Mouse (Mus musculus): ENCODE results near the gene Wdr24. TPM values are rescaled to one million over a fixed set of nuclear protein-coding genes. Genes with fewer than 3 reads are reported as not detected.

The Wdr24 gene
- polyA plus RNA-seq, 1 experiment, result 33.6 TPM

- peaks cover 3% of the 10 kb centered on the region; the same call in 1 of the 2 replicates for H3K4me1 ChIP-seq (ENCODE audit: control insufficient read depth, insufficient read depth, insufficient read length)
- H3K36me3 ChIP-seq (ENCODE audit: control insufficient read depth, insufficient read depth, low read length), result no peaks in the 10 kb centered on the region
- no peaks in the 10 kb centered on the region for H3K27me3 ChIP-seq (ENCODE audit: control insufficient read depth, insufficient read depth, low read length)
- no peak for DNase-seq (ENCODE audit: low read depth in 1 of 2, low spot score in 2 of 2)
- peak overlapping the region; percentile 66 for H3K27ac ChIP-seq (ENCODE audit: insufficient read depth, low read length)
- TF ChIP-seq CTCF (IDR thresholded peaks at IDR 0.05; ENCODE audit: extremely low read depth, insufficient read depth, insufficient read length, insufficient replicate concordance) (no peak), POLR2A (IDR thresholded peaks at IDR 0.05; ENCODE audit: low read depth, low read length) (no peak)
- peak overlapping the region; percentile 67 for H3K4me3 ChIP-seq (ENCODE audit: extremely low read depth, insufficient read depth, insufficient read length)
- 17% methylated on average over 6 of the region's 6 CpGs for WGBS
These were observed 38.5 kb downstream of the Wdr24 start for GRCm38 (mm10) chr17:25861704-25862612.

GRCm38 (mm10) chr17:25863681-25864080 lies 40.3 kb downstream of the Wdr24 start:
- no peak for TF ChIP-seq CTCF (IDR thresholded peaks at IDR 0.05; ENCODE audit: extremely low read depth, insufficient read depth, insufficient read length, insufficient replicate concordance)
- TF ChIP-seq POLR2A (IDR thresholded peaks at IDR 0.05; ENCODE audit: low read depth, low read length), result no peak
- DNase-seq (ENCODE audit: low read depth in 1 of 2, low spot score in 2 of 2), result no peak
- Histone ChIP-seq H3K4me1 (ENCODE audit: control insufficient read depth, insufficient read depth, insufficient read length) (peaks cover 3% of the 10 kb centered on the region; the same call in 1 of the 2 replicates), H3K36me3 (ENCODE audit: control insufficient read depth, insufficient read depth, low read length) (no peaks in the 10 kb centered on the region), H3K27me3 (ENCODE audit: control insufficient read depth, insufficient read depth, low read length) (no peaks in the 10 kb centered on the region), H3K4me3 (ENCODE audit: extremely low read depth, insufficient read depth, insufficient read length) (no peak overlapping the region), H3K27ac (ENCODE audit: insufficient read depth, low read length) (no peak overlapping the region)
- 96% methylated on average over 6 of the region's 6 CpGs for whole genome bisulfite sequencing

GRCm38 (mm10) chr17:25864311-25864710 lies 40.9 kb downstream of the Wdr24 start:
- no peak for DNase-seq (ENCODE audit: low read depth in 1 of 2, low spot score in 2 of 2)
- H3K27ac ChIP-seq (ENCODE audit: insufficient read depth, low read length), result no peak overlapping the region
- WGBS, result 97% methylated on average over 14 of the region's 14 CpGs
- H3K27me3 ChIP-seq (ENCODE audit: control insufficient read depth, insufficient read depth, low read length), result no peaks in the 10 kb centered on the region
- TF ChIP-seq POLR2A (IDR thresholded peaks at IDR 0.05; ENCODE audit: low read depth, low read length), result no peak
- TF ChIP-seq CTCF (IDR thresholded peaks at IDR 0.05; ENCODE audit: extremely low read depth, insufficient read depth, insufficient read length, insufficient replicate concordance), result no peak
- H3K4me1 ChIP-seq (ENCODE audit: control insufficient read depth, insufficient read depth, insufficient read length), result peaks cover 3% of the 10 kb centered on the region; the same call in 1 of the 2 replicates
- H3K4me3 ChIP-seq (ENCODE audit: extremely low read depth, insufficient read depth, insufficient read length), result no peak overlapping the region
- H3K36me3 ChIP-seq (ENCODE audit: control insufficient read depth, insufficient read depth, low read length), result no peaks in the 10 kb centered on the region

- 94% methylated on average over 11 of the region's 11 CpGs for WGBS
- no peak for TF ChIP-seq CTCF (IDR thresholded peaks at IDR 0.05; ENCODE audit: extremely low read depth, insufficient read depth, insufficient read length, insufficient replicate concordance)
- no peak for TF ChIP-seq POLR2A (IDR thresholded peaks at IDR 0.05; ENCODE audit: low read depth, low read length)
- H3K27ac ChIP-seq (ENCODE audit: insufficient read depth, low read length), result no peak overlapping the region
- DNase-seq (ENCODE audit: low read depth in 1 of 2, low spot score in 2 of 2), result no peak
- H3K27me3 ChIP-seq (ENCODE audit: control insufficient read depth, insufficient read depth, low read length), result no peaks in the 10 kb centered on the region
- peaks cover 3% of the 10 kb centered on the region; the same call in 1 of the 2 replicates for H3K4me1 ChIP-seq (ENCODE audit: control insufficient read depth, insufficient read depth, insufficient read length)
- H3K4me3 ChIP-seq (ENCODE audit: extremely low read depth, insufficient read depth, insufficient read length), result no peak overlapping the region
- H3K36me3 ChIP-seq (ENCODE audit: control insufficient read depth, insufficient read depth, low read length), result no peaks in the 10 kb centered on the region
These were observed 41.9 kb downstream of the Wdr24 start for GRCm38 (mm10) chr17:25865288-25865687.

GRCm38 (mm10) chr17:25866172-25866571 lies 42.7 kb downstream of the Wdr24 start:
- WGBS, result 91% methylated on average over 3 of the region's 3 CpGs
- DNase-seq (ENCODE audit: low read depth in 1 of 2, low spot score in 2 of 2), result no peak
- Histone ChIP-seq H3K4me3 (ENCODE audit: extremely low read depth, insufficient read depth, insufficient read length) (no peak overlapping the region), H3K27me3 (ENCODE audit: control insufficient read depth, insufficient read depth, low read length) (no peaks in the 10 kb centered on the region), H3K36me3 (ENCODE audit: control insufficient read depth, insufficient read depth, low read length) (no peaks in the 10 kb centered on the region), H3K4me1 (ENCODE audit: control insufficient read depth, insufficient read depth, insufficient read length) (no peaks in the 10 kb centered on the region; the same call in 1 of the 2 replicates), H3K27ac (ENCODE audit: insufficient read depth, low read length) (no peak overlapping the region)
- no peak for TF ChIP-seq CTCF (IDR thresholded peaks at IDR 0.05; ENCODE audit: extremely low read depth, insufficient read depth, insufficient read length, insufficient replicate concordance)
- TF ChIP-seq POLR2A (IDR thresholded peaks at IDR 0.05; ENCODE audit: low read depth, low read length), result no peak

- TF ChIP-seq CTCF (IDR thresholded peaks at IDR 0.05; ENCODE audit: extremely low read depth, insufficient read depth, insufficient read length, insufficient replicate concordance), result no peak
- TF ChIP-seq POLR2A (IDR thresholded peaks at IDR 0.05; ENCODE audit: low read depth, low read length), result no peak
- DNase-seq (ENCODE audit: low read depth in 1 of 2, low spot score in 2 of 2), result no peak
- WGBS, result 8% methylated on average over 7 of the region's 7 CpGs
- Histone ChIP-seq H3K27ac (ENCODE audit: insufficient read depth, low read length) (no peak overlapping the region), H3K27me3 (ENCODE audit: control insufficient read depth, insufficient read depth, low read length) (no peaks in the 10 kb centered on the region), H3K4me3 (ENCODE audit: extremely low read depth, insufficient read depth, insufficient read length) (peak overlapping the region; percentile 73; the same call in 1 of the 2 replicates), H3K36me3 (ENCODE audit: control insufficient read depth, insufficient read depth, low read length) (no peaks in the 10 kb centered on the region), H3K4me1 (ENCODE audit: control insufficient read depth, insufficient read depth, insufficient read length) (no peaks in the 10 kb centered on the region; the same call in 1 of the 2 replicates)
These were observed 44.0 kb downstream of the Wdr24 start for GRCm38 (mm10) chr17:25867509-25867835.
